Mouse (Mus musculus): ENCODE measurements around the gene Usp7. TPM values are rescaled to one million over a fixed set of nuclear protein-coding genes. Genes with fewer than 3 reads are reported as not detected.

Usp7 gene
- polyA plus RNA-seq, 1 experiment from 2014 or later = 17.1 TPM

- Histone ChIP-seq H3K4me2 (no peak overlapping the region), H3K9me3 (replicated peaks) (no peaks in the 10 kb centered on the region), H3K9ac (no peak overlapping the region), H3K27me3 (replicated peaks) (no peaks in the 10 kb centered on the region), H3K27ac (ENCODE audit: poor library complexity, severe bottlenecking) (0 out of 2 replicates have a peak overlapping the region, but pooled peaks have one; percentile 0), H3K4me1 (replicated peaks) (peaks cover 52% of the 10 kb centered on the region), H3K36me3 (peaks cover 54% of the 10 kb centered on the region), H3K4me3 (no peak overlapping the region)
- no peak for ATAC-seq (ENCODE audit: insufficient number of reproducible peaks, low FRiP score)
- WGBS = 87% methylated on average over 24 of the region's 24 CpGs
These were observed 128.2 kb downstream of the Usp7 start for GRCm38 (mm10) chr16:8663606-8664539.

GRCm38 (mm10) chr16:8663022-8663421, 129.1 kb downstream of the Usp7 start:
- peaks cover 61% of the 10 kb centered on the region for H3K36me3 ChIP-seq
- ATAC-seq (ENCODE audit: insufficient number of reproducible peaks, low FRiP score) = no peak
- H3K4me2 ChIP-seq = no peak overlapping the region
- H3K9me3 ChIP-seq (replicated peaks) = no peaks in the 10 kb centered on the region
- H3K4me3 ChIP-seq = no peak overlapping the region
- H3K9ac ChIP-seq = no peak overlapping the region
- H3K27me3 ChIP-seq (replicated peaks) = no peaks in the 10 kb centered on the region
- H3K4me1 ChIP-seq (replicated peaks) = peaks cover 43% of the 10 kb centered on the region
- H3K27ac ChIP-seq (ENCODE audit: poor library complexity, severe bottlenecking) = no peak overlapping the region
- 67% methylated on average over 2 of the region's 2 CpGs for WGBS

GRCm38 (mm10) chr16:8658764-8659163, 133.3 kb downstream of the Usp7 start:
- H3K4me2 ChIP-seq = no peak overlapping the region
- WGBS = 91% methylated on average over 4 of the region's 4 CpGs
- no peaks in the 10 kb centered on the region for H3K9me3 ChIP-seq (replicated peaks)
- H3K9ac ChIP-seq = no peak overlapping the region
- no peak for ATAC-seq (ENCODE audit: insufficient number of reproducible peaks, low FRiP score)
- H3K4me1 ChIP-seq (replicated peaks) = peaks cover 10% of the 10 kb centered on the region
- H3K27ac ChIP-seq (ENCODE audit: poor library complexity, severe bottlenecking) = no peak overlapping the region
- peaks cover 86% of the 10 kb centered on the region for H3K36me3 ChIP-seq
- no peaks in the 10 kb centered on the region for H3K27me3 ChIP-seq (replicated peaks)
- H3K4me3 ChIP-seq = no peak overlapping the region

- Histone ChIP-seq H3K27ac (ENCODE audit: poor library complexity, severe bottlenecking) (no peak overlapping the region), H3K9ac (no peak overlapping the region), H3K9me3 (replicated peaks) (no peaks in the 10 kb centered on the region), H3K4me1 (replicated peaks) (peaks cover 10% of the 10 kb centered on the region), H3K4me2 (no peak overlapping the region), H3K4me3 (no peak overlapping the region), H3K36me3 (peaks cover 87% of the 10 kb centered on the region), H3K27me3 (replicated peaks) (no peaks in the 10 kb centered on the region)
- WGBS = 74% methylated on average over 4 of the region's 4 CpGs
- no peak for ATAC-seq (ENCODE audit: insufficient number of reproducible peaks, low FRiP score)
These were observed 133.8 kb downstream of the Usp7 start for GRCm38 (mm10) chr16:8658349-8658748.

GRCm38 (mm10) chr16:8656256-8656655, 135.9 kb downstream of the Usp7 start:
- H3K36me3 ChIP-seq = peaks cover 85% of the 10 kb centered on the region
- WGBS = 78% methylated on average over 2 of the region's 2 CpGs
- no peak overlapping the region for H3K4me3 ChIP-seq
- H3K9ac ChIP-seq = no peak overlapping the region
- no peak overlapping the region for H3K27ac ChIP-seq (ENCODE audit: poor library complexity, severe bottlenecking)
- H3K4me1 ChIP-seq (replicated peaks) = peaks cover 4% of the 10 kb centered on the region; the same call in 1 of the 2 replicates
- ATAC-seq (ENCODE audit: insufficient number of reproducible peaks, low FRiP score) = no peak
- no peaks in the 10 kb centered on the region for H3K27me3 ChIP-seq (replicated peaks)
- H3K4me2 ChIP-seq = no peak overlapping the region
- H3K9me3 ChIP-seq (replicated peaks) = no peaks in the 10 kb centered on the region

GRCm38 (mm10) chr16:8655599-8655998, 136.5 kb downstream of the Usp7 start:
- H3K4me3 ChIP-seq = no peak overlapping the region
- H3K36me3 ChIP-seq = peaks cover 87% of the 10 kb centered on the region
- H3K27me3 ChIP-seq (replicated peaks) = no peaks in the 10 kb centered on the region
- no peak overlapping the region for H3K4me2 ChIP-seq
- H3K9me3 ChIP-seq (replicated peaks) = no peaks in the 10 kb centered on the region
- no peak overlapping the region for H3K27ac ChIP-seq (ENCODE audit: poor library complexity, severe bottlenecking)
- 76% methylated on average over 9 of the region's 9 CpGs for WGBS
- H3K9ac ChIP-seq = no peak overlapping the region
- ATAC-seq (ENCODE audit: insufficient number of reproducible peaks, low FRiP score) = no peak; the same call in 1 of the 2 replicates
- peaks cover 4% of the 10 kb centered on the region; the same call in 1 of the 2 replicates for H3K4me1 ChIP-seq (replicated peaks)

- WGBS = 83% methylated on average over 6 of the region's 6 CpGs
- Histone ChIP-seq H3K4me3 (no peak overlapping the region), H3K4me2 (no peak overlapping the region), H3K4me1 (replicated peaks) (peaks cover 4% of the 10 kb centered on the region; the same call in 1 of the 2 replicates), H3K9me3 (replicated peaks) (no peaks in the 10 kb centered on the region), H3K27ac (ENCODE audit: poor library complexity, severe bottlenecking) (no peak overlapping the region), H3K36me3 (peaks cover 85% of the 10 kb centered on the region), H3K9ac (no peak overlapping the region), H3K27me3 (replicated peaks) (no peaks in the 10 kb centered on the region)
- ATAC-seq (ENCODE audit: insufficient number of reproducible peaks, low FRiP score) = no peak
These were observed 137.0 kb downstream of the Usp7 start for GRCm38 (mm10) chr16:8655108-8655507.

GRCm38 (mm10) chr16:8650007-8650406, 142.1 kb downstream of the Usp7 start:
- Histone ChIP-seq H3K4me3 (no peak overlapping the region), H3K9ac (no peak overlapping the region), H3K4me2 (no peak overlapping the region), H3K27ac (ENCODE audit: poor library complexity, severe bottlenecking) (no peak overlapping the region), H3K27me3 (replicated peaks) (no peaks in the 10 kb centered on the region), H3K9me3 (replicated peaks) (no peaks in the 10 kb centered on the region), H3K4me1 (replicated peaks) (peaks cover 4% of the 10 kb centered on the region; the same call in 1 of the 2 replicates), H3K36me3 (peaks cover 90% of the 10 kb centered on the region)
- ATAC-seq (ENCODE audit: insufficient number of reproducible peaks, low FRiP score) = no peak
- WGBS = 88% methylated on average over 3 of the region's 3 CpGs

GRCm38 (mm10) chr16:8645546-8645945, 146.6 kb downstream of the Usp7 start:
- Histone ChIP-seq H3K27ac (ENCODE audit: poor library complexity, severe bottlenecking) (no peak overlapping the region), H3K36me3 (peaks cover 76% of the 10 kb centered on the region), H3K4me1 (replicated peaks) (no peaks in the 10 kb centered on the region), H3K27me3 (replicated peaks) (no peaks in the 10 kb centered on the region), H3K4me2 (no peak overlapping the region), H3K4me3 (no peak overlapping the region), H3K9me3 (replicated peaks) (no peaks in the 10 kb centered on the region), H3K9ac (no peak overlapping the region)
- no peak for ATAC-seq (ENCODE audit: insufficient number of reproducible peaks, low FRiP score)
- WGBS = 87% methylated on average over 6 of the region's 6 CpGs

- Histone ChIP-seq H3K4me3 (no peak overlapping the region), H3K4me1 (replicated peaks) (peaks cover 14% of the 10 kb centered on the region), H3K36me3 (peaks cover 61% of the 10 kb centered on the region), H3K4me2 (no peak overlapping the region), H3K9ac (no peak overlapping the region), H3K9me3 (replicated peaks) (no peaks in the 10 kb centered on the region), H3K27me3 (replicated peaks) (no peaks in the 10 kb centered on the region), H3K27ac (ENCODE audit: poor library complexity, severe bottlenecking) (no peak overlapping the region)
- peak; percentile 58 for ATAC-seq (ENCODE audit: insufficient number of reproducible peaks, low FRiP score)
- WGBS = 66% methylated on average over 2 of the region's 2 CpGs
These were observed 148.3 kb downstream of the Usp7 start for GRCm38 (mm10) chr16:8643855-8644254.
